Mouse (Mus musculus) ZHBTc4 (cell line): Measurements from ENCODE around the gene Smc1b.
A peak's percentile ranks its signal among the peaks of the same experiment; 100 is the strongest.

Source experiments
- DNase-seq: peaks from one replicate; pipeline ENCODE4 v3.0.0-alpha.2; 2011; ENCODE audit warnings: low read depth, low spot score

The Smc1b gene

DNA sequence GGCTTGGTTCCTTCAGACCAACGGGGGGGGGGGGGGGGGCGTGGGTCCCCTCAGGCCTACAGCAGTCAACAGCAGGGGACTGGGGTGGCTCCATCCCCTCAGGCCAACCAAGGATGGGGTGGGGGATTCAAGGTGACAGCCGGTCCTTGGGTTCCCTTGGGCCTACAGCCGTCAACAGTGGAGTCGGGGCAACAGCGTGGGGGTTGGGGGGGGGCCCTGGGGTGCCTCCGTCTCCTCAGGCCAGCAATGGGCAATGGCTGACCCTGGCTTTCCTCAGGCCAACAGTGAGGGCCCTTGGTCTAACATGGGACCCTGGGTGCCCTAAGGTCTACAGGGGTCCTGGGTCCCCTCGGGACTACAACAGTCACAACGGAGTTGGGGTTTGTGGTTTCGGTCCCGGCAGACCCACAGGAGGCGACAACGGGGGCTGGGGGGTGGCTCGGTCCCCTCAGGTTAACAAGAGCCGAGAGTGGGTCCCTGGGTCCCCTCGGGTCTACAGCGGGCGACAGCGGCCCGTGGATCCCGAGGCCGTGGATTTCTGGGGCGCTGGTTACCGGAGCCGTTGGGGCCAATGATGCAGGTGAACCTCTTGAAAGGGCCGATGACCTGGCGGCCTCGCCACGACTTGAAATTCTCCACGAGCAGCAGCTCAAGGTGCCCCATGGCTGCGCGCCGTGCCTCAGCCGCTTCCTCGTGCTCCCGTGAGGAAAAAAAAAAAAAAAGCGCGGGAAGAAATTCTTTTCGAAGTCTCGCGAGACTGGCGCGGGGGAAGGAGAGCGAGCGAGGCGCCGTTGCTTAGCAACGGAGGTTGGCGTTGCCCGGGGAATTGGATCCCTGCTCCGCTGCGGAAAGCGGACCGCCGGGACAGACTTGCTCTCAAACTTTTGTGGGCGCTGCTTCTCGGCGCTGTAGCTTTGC lies at the start of gene Smc1b, which contains the start of gene Ribc2:
Smc1b (minus strand) TSS at position 690 of the 918 bp plus-strand sequence.
Ribc2 (plus strand) TSS at position 804 of the 918 bp plus-strand sequence.
- peak; percentile 95 for DNase-seq

GRCm38 (mm10) chr15:85180368-85180767 lies 48.6 kb upstream of the Smc1b start:
- no peak for DNase-seq

GRCm38 (mm10) chr15:85179528-85180180 lies 47.9 kb upstream of the Smc1b start:
- DNase-seq: no peak

- no peak for DNase-seq
Observed at GRCm38 (mm10) chr15:85178172-85178571, 46.4 kb upstream of the Smc1b start.

- peak; percentile 93 for DNase-seq
Observed at GRCm38 (mm10) chr15:85177576-85177975, 45.8 kb upstream of the Smc1b start.

GRCm38 (mm10) chr15:85174060-85174459 lies 42.3 kb upstream of the Smc1b start:
- DNase-seq: no peak

DNA sequence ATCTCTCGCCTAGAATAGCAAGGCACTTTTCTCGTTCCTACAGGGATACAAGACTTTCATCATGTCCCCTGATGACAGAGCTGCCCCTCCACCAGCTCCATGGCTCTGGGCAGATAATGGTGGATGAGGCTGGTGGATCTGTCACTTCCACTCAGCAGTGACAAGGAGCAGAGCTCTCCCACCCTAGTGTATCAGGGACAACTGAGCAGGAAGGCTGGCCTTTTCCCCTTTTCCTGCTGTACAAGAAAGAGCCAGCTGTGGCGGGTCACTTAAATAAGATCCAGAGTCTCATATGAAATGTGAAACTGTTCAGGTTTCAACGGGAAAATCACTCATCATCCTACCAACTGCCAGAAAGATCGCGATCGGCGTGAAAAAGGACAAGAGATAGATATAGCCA lies 41.7 kb upstream of the Smc1b start:
- DNase-seq: no peak

GRCm38 (mm10) chr15:85172054-85172453 lies 40.3 kb upstream of the Smc1b start:
- no peak for DNase-seq

DNA sequence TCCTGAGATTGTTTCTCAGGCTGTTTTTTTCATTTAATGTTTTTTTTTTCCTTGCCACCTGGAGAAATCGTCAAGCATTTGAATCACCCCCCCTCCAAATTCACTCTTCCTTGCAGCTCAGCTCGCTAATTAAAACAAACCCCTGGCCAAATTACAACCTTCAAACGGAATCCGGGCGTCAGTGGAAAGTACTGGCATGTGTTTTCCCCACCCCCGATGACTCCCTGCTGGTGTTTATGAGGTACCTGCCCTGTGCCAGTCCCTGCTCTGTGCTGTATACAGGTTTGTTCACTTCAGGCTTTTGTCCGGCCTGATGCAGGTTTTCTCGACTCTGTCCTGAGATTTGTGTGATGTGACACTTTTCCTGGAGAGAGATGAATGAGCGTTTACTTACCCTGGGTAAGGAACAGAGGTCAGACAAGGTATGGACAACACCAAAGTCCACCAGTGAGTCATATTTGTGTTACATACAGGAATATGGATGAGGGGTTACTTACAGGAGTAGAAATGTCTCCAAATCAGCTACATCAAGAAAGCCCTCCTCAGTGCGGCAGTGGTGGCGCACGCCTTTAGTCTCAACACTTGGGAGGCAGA lies 35.4 kb upstream of the Smc1b start:
- DNase-seq: no peak

DNA sequence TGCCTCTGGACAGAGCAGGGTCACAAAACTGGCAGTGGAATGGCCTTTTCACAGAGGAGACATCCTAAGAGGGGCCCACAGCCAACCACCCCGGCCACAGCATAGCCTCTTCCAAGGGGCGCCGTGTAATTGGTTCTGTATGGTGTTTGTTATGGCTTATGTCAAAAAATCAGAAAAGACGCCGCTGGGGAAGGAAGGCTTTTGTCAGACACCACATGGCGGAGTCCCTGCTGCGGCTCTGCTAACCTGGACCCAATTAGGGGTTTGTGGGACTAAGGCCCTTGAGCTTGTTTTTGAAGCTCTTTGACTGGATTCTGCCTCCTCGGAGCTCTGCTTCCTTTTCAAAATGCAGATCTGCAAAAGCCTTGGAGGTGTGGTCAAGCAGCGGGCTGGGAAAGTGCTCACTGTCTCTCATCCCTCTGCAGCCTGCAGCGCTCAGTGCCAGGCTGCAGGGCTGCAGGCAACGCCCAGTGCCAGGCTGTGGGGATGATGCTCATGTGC lies 34.7 kb upstream of the Smc1b start:
- DNase-seq: peak; percentile 31

GRCm38 (mm10) chr15:85162693-85163663 lies 31.2 kb upstream of the Smc1b start:
- no peak for DNase-seq

GRCm38 (mm10) chr15:85161416-85161815 lies 29.7 kb upstream of the Smc1b start:
- DNase-seq: no peak

DNA sequence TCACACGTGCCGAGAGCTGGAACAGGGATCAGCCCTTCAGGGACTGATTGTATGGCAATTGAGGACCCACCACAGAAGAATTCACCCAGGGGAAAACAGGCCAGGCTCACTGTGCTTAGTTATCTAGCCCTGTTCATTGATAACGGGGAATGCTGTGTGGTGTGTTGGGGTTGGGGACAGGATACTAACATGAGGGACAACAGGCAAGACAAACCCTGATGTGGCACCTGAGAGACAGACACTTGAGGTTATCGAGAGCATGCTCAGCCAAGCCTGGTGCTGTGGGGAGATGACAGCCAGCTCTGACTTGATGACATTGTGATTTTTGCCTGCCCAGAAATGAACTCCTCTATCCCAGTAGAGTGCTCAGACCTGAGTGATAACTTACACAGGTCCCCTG lies 24.4 kb upstream of the Smc1b start:
- DNase-seq: no peak

DNA sequence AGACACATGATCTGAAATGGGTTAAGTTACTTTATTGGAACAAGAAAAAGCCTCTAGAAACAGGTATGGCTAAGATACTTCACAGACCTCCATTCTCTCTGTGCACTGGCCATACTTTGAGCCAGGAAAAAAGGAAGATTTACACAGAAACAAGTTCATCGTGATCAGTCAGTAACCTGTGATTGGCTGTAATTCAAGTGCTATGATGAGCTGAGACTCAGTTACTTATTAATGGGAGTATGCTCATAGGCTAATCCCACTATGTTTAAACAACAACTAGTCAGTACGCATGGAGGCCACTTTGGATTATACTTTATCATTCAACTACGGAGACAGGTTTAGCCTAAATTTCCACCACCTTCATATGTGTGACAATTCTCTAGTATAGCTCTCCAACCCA lies 22.3 kb upstream of the Smc1b start:
- DNase-seq: no peak

- DNase-seq: no peak
Observed at GRCm38 (mm10) chr15:85152577-85152976, 20.8 kb upstream of the Smc1b start.

- DNase-seq: peak; percentile 81
Observed at GRCm38 (mm10) chr15:85151433-85151918, 19.7 kb upstream of the Smc1b start.

GRCm38 (mm10) chr15:85144249-85144648 lies 12.5 kb upstream of the Smc1b start:
- DNase-seq: no peak

- peak; percentile 44 for DNase-seq
Observed at GRCm38 (mm10) chr15:85143747-85144146, 12.0 kb upstream of the Smc1b start.

DNA sequence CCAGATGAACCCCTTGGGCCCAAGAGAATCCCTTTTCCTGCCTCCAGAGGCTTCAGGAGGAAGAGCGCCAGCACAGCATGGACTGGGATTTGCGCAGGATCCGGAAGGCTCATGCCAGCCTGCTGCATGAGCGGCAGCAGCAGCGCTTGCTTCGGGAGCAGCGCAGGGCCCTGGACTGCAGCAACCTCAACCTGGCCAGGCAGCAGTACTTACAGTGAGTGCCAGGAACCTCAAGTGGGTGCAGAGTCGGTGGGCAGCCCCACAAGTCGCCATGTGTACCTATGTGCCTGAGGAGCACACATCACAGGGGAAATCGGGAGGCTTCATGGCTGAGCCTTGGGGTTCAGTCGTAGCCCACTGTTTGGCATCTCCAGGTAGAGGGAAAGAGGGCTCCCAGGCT lies 11.4 kb upstream of the Smc1b start:
- no peak for DNase-seq

- DNase-seq: no peak
Observed at GRCm38 (mm10) chr15:85142441-85142840, 10.7 kb upstream of the Smc1b start.

- DNase-seq: no peak
Observed at GRCm38 (mm10) chr15:85141290-85141689, 9.5 kb upstream of the Smc1b start.
